Mouse (Mus musculus) ovary, postnatal 36 days (tissue): ENCODE measurements around the gene Cyp27a1.
A peak's percentile ranks its signal among the peaks of the same experiment; 100 is the strongest.

Source experiments
- DNase-seq: peaks from one replicate; pipeline ENCODE4 v3.0.0; 2022; ENCODE audit warnings: low spot score, mixed read lengths

Cyp27a1 gene

GRCm38 (mm10) chr1:74771931-74772620, 58.7 kb downstream of the Cyp27a1 start:
- DNase-seq, result peak; percentile 40

DNA sequence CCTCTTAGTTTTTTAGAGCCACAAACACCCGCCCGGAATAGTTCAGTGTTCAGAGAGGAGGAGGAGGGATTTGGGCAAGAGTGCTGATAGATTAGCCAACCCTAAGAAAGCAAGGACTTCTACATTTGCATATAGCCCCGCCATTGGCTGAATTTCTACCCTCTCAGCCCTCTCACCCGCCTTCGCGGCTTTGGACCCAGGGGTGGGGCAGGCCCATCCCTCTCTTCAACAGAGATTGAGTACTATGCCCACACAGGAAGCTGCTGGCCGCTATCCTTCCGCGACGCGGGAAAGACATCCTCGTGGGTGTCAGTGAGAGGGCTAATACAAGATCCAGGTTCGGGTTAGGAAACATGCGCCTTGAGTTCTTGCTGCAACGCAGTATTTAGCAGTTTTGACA, 59.8 kb downstream of the Cyp27a1 start:
- peak; percentile 82 for DNase-seq

GRCm38 (mm10) chr1:74774062-74774461, 60.7 kb downstream of the Cyp27a1 start:
- DNase-seq, result no peak

DNA sequence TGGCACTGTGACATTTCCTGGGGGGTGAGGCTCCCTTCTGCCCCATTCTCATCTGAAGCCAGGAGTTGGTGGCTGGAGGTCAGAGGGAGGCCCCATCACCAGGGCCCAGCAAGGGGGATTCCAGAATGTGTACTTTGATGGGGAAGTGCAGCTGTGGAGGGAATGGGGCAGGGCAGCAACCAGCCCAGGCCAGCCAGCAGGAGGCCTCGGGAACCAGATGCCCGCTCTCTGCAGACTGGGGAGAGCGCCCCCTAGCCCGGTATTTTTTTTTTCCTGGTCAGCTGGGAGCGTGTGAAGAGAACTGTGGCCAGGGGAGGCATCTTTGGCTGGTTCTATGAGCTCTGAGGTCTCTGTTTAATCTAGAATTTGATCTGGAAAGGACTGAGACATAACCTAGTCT, 62.4 kb downstream of the Cyp27a1 start:
- DNase-seq, result peak; percentile 38

GRCm38 (mm10) chr1:74778934-74779486, 65.6 kb downstream of the Cyp27a1 start:
- DNase-seq, result peak; percentile 49

DNA sequence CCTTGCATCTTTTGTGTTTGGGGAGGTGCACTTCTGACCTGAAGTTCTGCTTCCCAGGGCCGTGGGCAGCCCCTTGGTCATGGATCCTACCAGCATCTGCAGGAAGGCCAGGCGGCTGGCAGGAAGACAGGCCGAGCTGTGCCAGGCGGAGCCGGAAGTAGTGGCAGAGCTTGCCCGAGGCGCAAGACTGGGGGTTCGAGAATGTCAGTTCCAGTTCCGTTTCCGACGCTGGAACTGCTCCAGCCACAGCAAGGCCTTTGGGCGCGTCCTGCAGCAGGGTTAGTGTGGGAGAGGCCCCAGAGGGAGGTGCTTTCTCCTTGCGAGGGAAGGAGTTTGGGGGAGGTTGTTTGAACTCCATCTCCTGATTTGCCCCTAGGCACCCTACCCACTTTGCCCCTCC, 68.7 kb downstream of the Cyp27a1 start:
- DNase-seq, result peak; percentile 38

GRCm38 (mm10) chr1:74783554-74783953, 70.2 kb downstream of the Cyp27a1 start:
- DNase-seq, result no peak

- DNase-seq, result peak; percentile 56
Observed at GRCm38 (mm10) chr1:74784041-74784759, 70.8 kb downstream of the Cyp27a1 start.
